Mouse (Mus musculus): Measurements from ENCODE around the gene Radil.

Gene Radil

GRCm38 (mm10) chr5:142550706-142551652, at the start of gene Radil:
TSS of gene Radil (minus strand) at chr5:142551098.
- DNase-seq (ENCODE audit: low read depth) = peak; percentile 86

- DNase-seq (ENCODE audit: low read depth) = no peak
Measured at GRCm38 (mm10) chr5:142597648-142598390, 46.9 kb upstream of the Radil start.

- DNase-seq (ENCODE audit: low read depth) = no peak
Measured at GRCm38 (mm10) chr5:142596723-142597122, 45.8 kb upstream of the Radil start.

GRCm38 (mm10) chr5:142595698-142596097, 44.8 kb upstream of the Radil start:
- DNase-seq (ENCODE audit: low read depth) = no peak

GRCm38 (mm10) chr5:142590953-142591616, 40.2 kb upstream of the Radil start:
- DNase-seq (ENCODE audit: low read depth) = no peak

- no peak for DNase-seq (ENCODE audit: low read depth)
Measured at GRCm38 (mm10) chr5:142583616-142584126, 32.8 kb upstream of the Radil start.

GRCm38 (mm10) chr5:142581517-142581916, 30.6 kb upstream of the Radil start:
- DNase-seq (ENCODE audit: low read depth) = peak; percentile 8

GRCm38 (mm10) chr5:142578192-142578591, 27.3 kb upstream of the Radil start:
- DNase-seq (ENCODE audit: low read depth) = no peak

- DNase-seq (ENCODE audit: low read depth) = no peak
Measured at GRCm38 (mm10) chr5:142576832-142577231, 25.9 kb upstream of the Radil start.

GRCm38 (mm10) chr5:142574323-142575057, 23.6 kb upstream of the Radil start:
- DNase-seq (ENCODE audit: low read depth) = no peak

- no peak for DNase-seq (ENCODE audit: low read depth)
Measured at GRCm38 (mm10) chr5:142564606-142565005, 13.7 kb upstream of the Radil start.

- no peak for DNase-seq (ENCODE audit: low read depth)
Measured at GRCm38 (mm10) chr5:142560261-142560660, 9.4 kb upstream of the Radil start.

- no peak for DNase-seq (ENCODE audit: low read depth)
Measured at GRCm38 (mm10) chr5:142557397-142558067, 6.6 kb upstream of the Radil start.

GRCm38 (mm10) chr5:142556721-142557120, 5.8 kb upstream of the Radil start:
- no peak for DNase-seq (ENCODE audit: low read depth)

- no peak for DNase-seq (ENCODE audit: low read depth)
Measured at GRCm38 (mm10) chr5:142555866-142556265, 5.0 kb upstream of the Radil start.

- DNase-seq (ENCODE audit: low read depth) = no peak
Measured at GRCm38 (mm10) chr5:142549961-142550705, 765 bp downstream of the Radil start.

GRCm38 (mm10) chr5:142549441-142549840, 1.5 kb downstream of the Radil start:
- DNase-seq (ENCODE audit: low read depth) = no peak

- DNase-seq (ENCODE audit: low read depth) = no peak
Measured at GRCm38 (mm10) chr5:142547066-142547465, 3.8 kb downstream of the Radil start.

GRCm38 (mm10) chr5:142546344-142546743, 4.6 kb downstream of the Radil start:
- no peak for DNase-seq (ENCODE audit: low read depth)
